ENCODE assay signal across 8 mouse cellular contexts in the genomic region with DNA sequence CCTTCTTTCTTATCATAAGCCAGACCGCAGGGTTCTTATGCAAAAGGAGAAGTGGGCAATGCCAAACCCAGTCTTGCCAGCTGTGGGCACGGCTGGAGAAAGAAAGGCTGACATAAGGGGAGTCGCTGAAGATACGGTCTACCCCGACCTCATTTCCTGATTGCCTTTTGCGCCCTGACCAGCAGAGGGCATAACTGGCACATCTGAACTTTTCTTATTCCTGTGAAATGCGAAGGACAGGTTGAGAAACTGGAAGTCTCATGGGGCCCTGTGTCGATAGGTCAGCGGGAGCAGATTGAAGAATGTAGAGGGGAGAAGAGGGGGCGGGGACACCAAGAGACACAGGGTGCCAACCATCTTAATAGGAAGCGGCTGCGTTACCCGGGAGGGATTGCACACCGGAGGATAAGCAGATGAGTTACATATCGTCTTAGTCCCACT.
DNase-seq lines count a peak whose midpoint lies in the region; ATAC-seq and TF ChIP-seq lines count a peak whose summit lies in the region.

No protein-coding gene starts in this region.

- no peak for DNase-seq in Patski (ENCODE audit: low read depth, low spot score)
- peak; percentile 84 to 85 for DNase-seq in cerebellum, postnatal 14 days
- DNase-seq in frontal cortex, postnatal 36 days (ENCODE audit: low spot score in 2 of 2) = peak; percentile 74 to 79
- DNase-seq in layer of hippocampus, postnatal 36 days = peak; percentile 67 to 71
- peak; percentile 62 for DNase-seq in lung, postnatal 25 days (ENCODE audit: low spot score)
- DNase-seq in ovary, postnatal 36 days (ENCODE audit: low spot score) = peak; percentile 61
- peak; percentile 69 to 72 for DNase-seq in thymus, postnatal 36 days

- in situ Hi-C loops in Patski (cut with MboI; ENCODE audit: low pct_unique_long_range_greater_than_20kb) = no loop called here

- TF ChIP-seq CTCF in Patski (IDR thresholded peaks at IDR 0.05) = peak; percentile 95

- peak overlapping the region; percentile 32 for H3K9ac ChIP-seq in hindbrain, embryonic 15.5 days

- peak; percentile 60 for ATAC-seq in Patski
- ATAC-seq in hindbrain, embryonic 15.5 days (ENCODE audit: low FRiP score, low read depth) = no peak

- H3K9me3 ChIP-seq in hindbrain, embryonic 15.5 days = no peaks in the 10 kb centered on the region

- POLR2A ChIA-PET in Patski (lab: Charles Lee) = no interaction called here

- peak overlapping the region; percentile 38 for H3K4me3 ChIP-seq in hindbrain, embryonic 15.5 days

- H3K4me1 ChIP-seq in hindbrain, embryonic 15.5 days (replicated peaks) = peaks cover 26% of the 10 kb centered on the region

- no peak overlapping the region for H3K27ac ChIP-seq in hindbrain, embryonic 15.5 days (replicated peaks)

- CTCF ChIA-PET in Patski (lab: Charles Lee) = interaction anchor here (0.7 to 2.9 kb wide), 6 partner anchors 12 to 355 kb away, joined by 3 to 13 read pairs (median 3); no protein-coding TSS in a partner anchor

- H3K27me3 ChIP-seq in Patski = no peaks in the 10 kb centered on the region
- peaks cover 5% of the 10 kb centered on the region; the same call in 1 of the 2 replicates for H3K27me3 ChIP-seq in hindbrain, embryonic 15.5 days

- 3% methylated on average over 15 of the region's 15 CpGs for WGBS in hindbrain, embryonic 15.5 days

- no peaks in the 10 kb centered on the region for H3K36me3 ChIP-seq in hindbrain, embryonic 15.5 days

- H3K4me2 ChIP-seq in hindbrain, embryonic 15.5 days = peak overlapping the region; percentile 80
